Mouse (Mus musculus): Measurements from ENCODE around the gene Tmem8b. TPM values are rescaled to one million over a fixed set of nuclear protein-coding genes. Genes with fewer than 3 reads are reported as not detected.

The Tmem8b gene
- total RNA-seq, 2 experiments from 2014 or later: 6.6 to 10.7 TPM

GRCm38 (mm10) chr4:43713652-43714219 is 45.0 kb downstream of the Tmem8b start:
- DNase-seq: no peak

- no peak for DNase-seq
Observed at GRCm38 (mm10) chr4:43720491-43721228, 51.9 kb downstream of the Tmem8b start.

- DNase-seq: no peak
Observed at GRCm38 (mm10) chr4:43722191-43722590, 53.4 kb downstream of the Tmem8b start.

- DNase-seq: peak; percentile 75
Observed at GRCm38 (mm10) chr4:43724764-43725163, 56.0 kb downstream of the Tmem8b start.

GRCm38 (mm10) chr4:43726228-43726993 is 57.6 kb downstream of the Tmem8b start:
- DNase-seq: no peak

- peak; percentile 67 for DNase-seq
Observed at GRCm38 (mm10) chr4:43726995-43727394, 58.2 kb downstream of the Tmem8b start, which contains the start of gene Hrct1. TSS of gene Hrct1 (plus strand) at chr4:43727188.

- DNase-seq: no peak
Observed at GRCm38 (mm10) chr4:43727718-43728575, 59.2 kb downstream of the Tmem8b start.

GRCm38 (mm10) chr4:43728576-43728954 is 59.8 kb downstream of the Tmem8b start:
- peak; percentile 73 for DNase-seq

GRCm38 (mm10) chr4:43729126-43729525 is 60.4 kb downstream of the Tmem8b start:
- no peak for DNase-seq

- no peak for DNase-seq
Observed at GRCm38 (mm10) chr4:43729794-43730550, 61.2 kb downstream of the Tmem8b start, which contains the start of gene Spaar. TSS of gene Spaar (plus strand) at chr4:43730034.

- no peak for DNase-seq
Observed at GRCm38 (mm10) chr4:43730750-43731297, 62.1 kb downstream of the Tmem8b start.

- no peak for DNase-seq
Observed at GRCm38 (mm10) chr4:43732171-43732570, 63.4 kb downstream of the Tmem8b start.

- no peak for DNase-seq
Observed at GRCm38 (mm10) chr4:43733186-43733585, 64.4 kb downstream of the Tmem8b start.

- DNase-seq: no peak
Observed at GRCm38 (mm10) chr4:43737144-43737543, 68.4 kb downstream of the Tmem8b start.

GRCm38 (mm10) chr4:43738989-43739674 is 70.4 kb downstream of the Tmem8b start:
- DNase-seq: no peak

- DNase-seq: no peak
Observed at GRCm38 (mm10) chr4:43741526-43741925, 72.8 kb downstream of the Tmem8b start.

All from adrenal gland, postnatal 10 days (tissue).